In genomic region chr8:89152867-89153595, GRCm38 (mm10) we compare ENCODE assay signal across 15 mouse cellular contexts.
A peak's percentile ranks its signal among the peaks of the same experiment; 100 is the strongest.
DNase-seq lines count a peak whose midpoint lies in the region; ATAC-seq lines count a peak whose summit lies in the region.
"Had no signal": no experiment of that assay in that cellular context is flagged by ENCODE, and none has a peak within 500 bp of the region (broad histone marks: within the 10 kb centered on the region; RNA-seq: fewer than 3 reads in every experiment).

No protein-coding gene starts in this region.

- no peak overlapping the region for H3K27ac ChIP-seq in kidney, embryonic 14.5 days (ENCODE audit: low read depth, low read length)
- H3K27ac ChIP-seq in neural tube, embryonic 11.5 days (ENCODE audit: low read depth, low read length) = no peak overlapping the region
- H3K27ac ChIP-seq in midbrain, embryonic 15.5 days = 0 out of 2 replicates have a peak overlapping the region, but pooled peaks have one; percentile 1
- H3K27ac ChIP-seq: hindbrain, postnatal 0 days; liver, embryonic 14.5 days had no signal

- H3K4me1 ChIP-seq in kidney, embryonic 14.5 days (ENCODE audit: control insufficient read depth, insufficient read depth, low read length) = no peaks in the 10 kb centered on the region
- peaks cover 8% of the 10 kb centered on the region; the same call in 1 of the 2 replicates for H3K4me1 ChIP-seq in neural tube, embryonic 11.5 days (ENCODE audit: control insufficient read depth, insufficient read depth, low read length)
- H3K4me1 ChIP-seq in midbrain, embryonic 15.5 days = peaks cover 13% of the 10 kb centered on the region; the same call in 1 of the 2 replicates
- H3K4me1 ChIP-seq: megakaryocyte, embryonic 14.5 days had no signal

- peak; percentile 46; the same call in 1 of the 2 replicates for ATAC-seq in kidney, embryonic 14.5 days (ENCODE audit: low FRiP score, low TSS enrichment)
- ATAC-seq in neural tube, embryonic 11.5 days (ENCODE audit: insufficient read depth, low FRiP score, low TSS enrichment) = no peak
- no peak for ATAC-seq in midbrain, embryonic 15.5 days (replicated peaks)
- ATAC-seq in erythroid progenitor cell, adult 5-6 weeks (replicated peaks; ENCODE audit: low FRiP score, poor library complexity, severe bottlenecking) = no peak
- ATAC-seq: activated CD4-positive, CD25-positive, alpha-beta regulatory T cell, adult 4 months; hindbrain, postnatal 0 days had no signal

- no peak for DNase-seq in kidney, postnatal 25 days
- peak; percentile 49 for DNase-seq in neural tube, embryonic 11.5 days (ENCODE audit: low spot score)
- DNase-seq in neural tube, embryonic 10.5 days (ENCODE audit: extremely low spot score, low spot score) = no peak
- DNase-seq in retina, postnatal 1 day = peak; percentile 34
- DNase-seq: cerebellum, adult 18-20 months; thymus, postnatal 25 days had no signal

- H3K9ac ChIP-seq in kidney, embryonic 14.5 days (ENCODE audit: low read depth, low read length) = no peak overlapping the region
- no peak overlapping the region for H3K9ac ChIP-seq in neural tube, embryonic 11.5 days (ENCODE audit: low read length)
- no peak overlapping the region for H3K9ac ChIP-seq in midbrain, embryonic 15.5 days
- H3K9ac ChIP-seq: liver, embryonic 14.5 days had no signal

- no peaks in the 10 kb centered on the region for H3K36me3 ChIP-seq in kidney, embryonic 14.5 days (ENCODE audit: control insufficient read depth, insufficient read depth, low read length)
- H3K36me3 ChIP-seq in neural tube, embryonic 11.5 days (ENCODE audit: control insufficient read depth, insufficient read depth, low read length) = no peaks in the 10 kb centered on the region
- H3K36me3 ChIP-seq in midbrain, embryonic 15.5 days (replicated peaks) = no peaks in the 10 kb centered on the region

- no peak overlapping the region for H3K4me3 ChIP-seq in kidney, embryonic 14.5 days (ENCODE audit: low read length)
- no peak overlapping the region for H3K4me3 ChIP-seq in neural tube, embryonic 11.5 days (ENCODE audit: low read depth, low read length)
- no peak overlapping the region for H3K4me3 ChIP-seq in midbrain, embryonic 15.5 days
- H3K4me3 ChIP-seq: erythroblast, embryonic 14.5 days; megakaryocyte, embryonic 14.5 days had no signal

- WGBS in kidney, embryonic 14.5 days = 14% methylated on average over 17 of the region's 17 CpGs
- WGBS in neural tube, embryonic 11.5 days = 10% methylated on average over 17 of the region's 17 CpGs
- WGBS in midbrain, embryonic 15.5 days = 21% methylated on average over 17 of the region's 17 CpGs

- no peak overlapping the region; the same call in 1 of the 2 replicates for H3K4me2 ChIP-seq in kidney, embryonic 14.5 days (replicated peaks; ENCODE audit: low read depth, low read length)
- no peak overlapping the region for H3K4me2 ChIP-seq in neural tube, embryonic 11.5 days (ENCODE audit: low read depth)
- H3K4me2 ChIP-seq in midbrain, embryonic 15.5 days = peak overlapping the region; percentile 11; the same call in 1 of the 2 replicates

- no peaks in the 10 kb centered on the region for H3K27me3 ChIP-seq in kidney, embryonic 14.5 days (ENCODE audit: control insufficient read depth, insufficient read depth, low read length)
- no peaks in the 10 kb centered on the region for H3K27me3 ChIP-seq in neural tube, embryonic 11.5 days (ENCODE audit: control insufficient read depth, insufficient read depth, low read length)
- no peaks in the 10 kb centered on the region for H3K27me3 ChIP-seq in midbrain, embryonic 15.5 days (replicated peaks)
- H3K27me3 ChIP-seq: CH12.LX; megakaryocyte, embryonic 14.5 days had no signal

- H3K9me3 ChIP-seq in kidney, embryonic 14.5 days (ENCODE audit: control insufficient read depth, low read length) = no peaks in the 10 kb centered on the region
- H3K9me3 ChIP-seq in neural tube, embryonic 11.5 days (ENCODE audit: control insufficient read depth, low read length) = no peaks in the 10 kb centered on the region
- no peaks in the 10 kb centered on the region for H3K9me3 ChIP-seq in midbrain, embryonic 15.5 days

Comparison
In these comparisons a context has a peak if more than half of its experiments do, and no peak if none do; other contexts are left out.
1. DNase-seq: peak in neural tube, embryonic 11.5 days (single experiment) and retina, postnatal 1 day (single experiment); none in kidney, postnatal 25 days (0 of 2) and neural tube, embryonic 10.5 days (single experiment).